Mouse (Mus musculus) gastrocnemius, postnatal 25 days (tissue): ENCODE data around the gene Il10rb. TPM values are rescaled to one million over a fixed set of nuclear protein-coding genes. Genes with fewer than 3 reads are reported as not detected.
"Not testable (repeated sequence)": the region's sequence is repeated elsewhere in the genome, so short reads cannot be mapped to it uniquely, and the experiment has no call there.

Experiments used
- DNase-seq: peaks from one replicate; pipeline ENCODE4 v3.0.0; 2022
- total RNA-seq, 2 experiments: library from RNA; stranded (reverse); gene quantifications; 1 replicate in 1 of 2; 2 replicates in 1 of 2; pipeline ENCODE4 v1.2.3; 2021

Gene Il10rb
- total RNA-seq, 2 experiments from 2014 or later: 5.0 to 6.3 TPM

GRCm38 (mm10) chr16:91416357-91416756 is 10.4 kb downstream of the Il10rb start:
- no peak for DNase-seq

- no peak for DNase-seq
These were observed 11.0 kb downstream of the Il10rb start for GRCm38 (mm10) chr16:91416938-91417337.

- no peak for DNase-seq
These were observed 12.6 kb downstream of the Il10rb start for GRCm38 (mm10) chr16:91418531-91418930.

GRCm38 (mm10) chr16:91425816-91426215 is 19.9 kb downstream of the Il10rb start:
- no peak for DNase-seq

GRCm38 (mm10) chr16:91426586-91426985 is 20.6 kb downstream of the Il10rb start:
- no peak for DNase-seq

- no peak for DNase-seq
These were observed 21.5 kb downstream of the Il10rb start for GRCm38 (mm10) chr16:91427461-91427860.

- no peak for DNase-seq
These were observed 22.4 kb downstream of the Il10rb start for GRCm38 (mm10) chr16:91428259-91428865.

- no peak for DNase-seq
These were observed 26.9 kb downstream of the Il10rb start for GRCm38 (mm10) chr16:91432720-91433328.

- DNase-seq: no peak
These were observed 27.5 kb downstream of the Il10rb start for GRCm38 (mm10) chr16:91433329-91433933.

GRCm38 (mm10) chr16:91434119-91434518 is 28.2 kb downstream of the Il10rb start:
- no peak for DNase-seq

- DNase-seq: no peak
These were observed 32.1 kb downstream of the Il10rb start for GRCm38 (mm10) chr16:91438081-91438480.

GRCm38 (mm10) chr16:91438599-91438998 is 32.6 kb downstream of the Il10rb start:
- not testable (repeated sequence) for DNase-seq

- DNase-seq: no peak
These were observed 35.4 kb downstream of the Il10rb start for GRCm38 (mm10) chr16:91441366-91441765.

- no peak for DNase-seq
These were observed 35.9 kb downstream of the Il10rb start for GRCm38 (mm10) chr16:91441811-91442240.

- DNase-seq: no peak
These were observed 36.5 kb downstream of the Il10rb start for GRCm38 (mm10) chr16:91442446-91442845.

GRCm38 (mm10) chr16:91443211-91443611 is 37.2 kb downstream of the Il10rb start:
- DNase-seq: no peak

GRCm38 (mm10) chr16:91444847-91445246 is 38.9 kb downstream of the Il10rb start:
- DNase-seq: no peak

GRCm38 (mm10) chr16:91445566-91445965 is 39.6 kb downstream of the Il10rb start:
- DNase-seq: no peak

GRCm38 (mm10) chr16:91446778-91447511 is 41.0 kb downstream of the Il10rb start:
- DNase-seq: no peak

- DNase-seq: no peak
These were observed 41.5 kb downstream of the Il10rb start for GRCm38 (mm10) chr16:91447512-91447900.

- no peak for DNase-seq
These were observed 42.1 kb downstream of the Il10rb start for GRCm38 (mm10) chr16:91448088-91448487.

GRCm38 (mm10) chr16:91448895-91449294 is 42.9 kb downstream of the Il10rb start:
- no peak for DNase-seq
